Mouse (Mus musculus): Measurements from ENCODE around the gene Gm9844.
"Not testable (repeated sequence)": the region's sequence is repeated elsewhere in the genome, so short reads cannot be mapped to it uniquely, and the experiment has no call there.

Gene Gm9844

DNA sequence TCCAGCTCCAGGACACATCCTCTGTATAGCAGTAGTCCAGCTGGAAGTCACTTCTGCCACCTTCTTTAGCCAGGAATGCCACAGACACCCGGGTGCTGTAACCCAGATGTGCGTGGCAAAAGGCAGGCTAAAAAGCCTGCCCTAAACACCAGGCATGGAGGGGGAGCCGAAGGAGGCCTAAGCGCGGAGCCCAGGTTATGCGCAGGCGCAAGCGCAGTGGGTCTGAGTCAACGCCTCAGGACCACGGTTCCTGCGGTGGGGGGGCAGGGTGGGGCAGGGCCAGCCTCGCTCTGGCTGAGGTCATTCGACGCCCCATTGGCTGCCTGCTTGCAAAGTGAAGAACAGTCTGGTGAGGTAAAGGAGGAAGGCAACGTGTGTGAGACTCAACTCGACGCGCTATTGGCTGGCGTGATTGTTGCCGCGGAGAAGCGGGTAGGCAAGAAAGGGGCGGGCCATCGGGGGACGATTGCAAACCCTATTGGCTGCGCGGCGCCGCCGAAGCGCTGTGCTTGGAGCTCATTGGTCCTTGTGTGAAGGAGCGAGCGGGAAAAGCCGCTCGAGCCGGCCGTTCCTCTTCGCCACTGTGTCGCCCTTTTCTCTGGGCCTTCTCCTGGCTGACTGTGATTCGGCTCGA, 7.6 kb downstream of the Gm9844 start, which contains the start of the genes Lypd4 and Dmrtc2:
Gene Lypd4 (minus strand): TSS at position 410 of the 634 bp plus-strand sequence.
Gene Dmrtc2 (plus strand): TSS at position 526 of the 634 bp plus-strand sequence.
- no peak for DNase-seq

DNA sequence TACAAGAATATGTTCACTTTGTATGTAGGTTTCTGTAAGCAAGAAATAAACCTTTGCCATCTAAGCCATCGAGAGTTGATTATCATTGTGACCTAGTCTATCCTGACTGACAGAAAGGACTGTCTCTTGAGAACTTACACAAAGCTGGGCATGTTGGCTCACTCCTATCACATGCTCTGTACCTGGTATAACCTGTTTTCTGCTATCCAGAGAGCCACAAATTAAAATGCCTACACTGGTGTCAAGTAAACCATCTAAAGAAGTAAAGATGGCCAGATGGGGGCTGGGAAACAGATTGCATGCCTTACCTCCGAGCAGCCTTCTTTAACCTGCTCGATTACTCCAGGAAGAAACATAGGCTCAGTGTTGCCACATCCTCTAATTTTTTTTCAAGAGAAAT, 15.6 kb downstream of the Gm9844 start:
- DNase-seq = no peak

DNA sequence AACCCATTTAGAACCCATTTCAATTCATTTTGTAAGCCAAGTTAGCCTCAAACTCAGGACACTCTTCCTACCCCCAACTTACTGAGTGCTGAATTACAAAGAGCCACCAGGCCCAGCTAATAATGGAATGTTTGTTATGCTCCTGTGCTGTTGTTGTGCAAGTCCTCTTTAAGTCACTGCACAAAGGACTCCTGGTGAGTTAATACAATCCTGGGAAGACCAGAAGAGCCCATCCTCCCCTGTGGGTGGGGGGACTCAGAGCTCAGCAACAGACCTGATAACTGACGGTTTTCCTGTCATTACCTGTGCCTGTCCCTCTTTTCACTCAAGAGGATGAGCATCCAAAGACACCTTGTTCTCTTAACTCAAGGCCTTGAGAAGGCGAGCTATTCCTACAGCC, 17.6 kb downstream of the Gm9844 start:
- no peak for DNase-seq

DNA sequence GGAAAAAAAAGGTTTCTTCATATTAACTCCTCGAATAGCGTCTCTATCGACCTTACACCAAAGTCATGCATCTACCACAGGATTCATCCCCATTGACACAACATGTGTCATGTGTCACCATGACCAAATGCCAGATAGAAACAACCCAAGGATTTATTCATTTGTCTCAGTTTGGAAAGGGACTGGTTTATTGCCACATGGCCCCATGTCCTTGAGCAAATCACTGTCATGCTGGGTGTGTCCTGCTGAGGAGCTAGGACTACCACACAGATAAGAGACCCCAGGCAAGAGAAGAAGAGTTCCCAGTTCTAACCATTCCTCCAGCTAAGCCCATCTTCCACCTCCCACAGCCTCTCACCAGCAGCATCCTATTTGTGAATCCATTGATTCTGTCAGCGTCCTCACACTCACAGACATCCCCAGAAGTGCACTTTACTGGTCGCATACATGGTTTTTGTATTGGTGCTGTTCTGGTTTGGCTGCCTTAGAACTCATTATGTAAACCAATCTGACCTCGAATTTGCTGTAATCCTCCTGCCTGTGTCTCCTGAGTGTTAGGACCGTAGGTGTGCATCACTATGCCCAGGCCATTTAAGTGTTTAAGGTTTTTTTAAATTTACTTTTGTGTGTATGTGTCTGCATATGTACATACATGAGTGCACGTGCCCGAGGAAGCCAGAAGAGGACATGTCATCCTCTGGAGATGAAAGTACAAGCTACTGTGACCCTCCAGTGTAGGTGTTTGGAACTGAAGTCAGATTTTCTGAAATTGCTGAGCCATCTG, 20.6 kb downstream of the Gm9844 start:
- DNase-seq = no peak

DNA sequence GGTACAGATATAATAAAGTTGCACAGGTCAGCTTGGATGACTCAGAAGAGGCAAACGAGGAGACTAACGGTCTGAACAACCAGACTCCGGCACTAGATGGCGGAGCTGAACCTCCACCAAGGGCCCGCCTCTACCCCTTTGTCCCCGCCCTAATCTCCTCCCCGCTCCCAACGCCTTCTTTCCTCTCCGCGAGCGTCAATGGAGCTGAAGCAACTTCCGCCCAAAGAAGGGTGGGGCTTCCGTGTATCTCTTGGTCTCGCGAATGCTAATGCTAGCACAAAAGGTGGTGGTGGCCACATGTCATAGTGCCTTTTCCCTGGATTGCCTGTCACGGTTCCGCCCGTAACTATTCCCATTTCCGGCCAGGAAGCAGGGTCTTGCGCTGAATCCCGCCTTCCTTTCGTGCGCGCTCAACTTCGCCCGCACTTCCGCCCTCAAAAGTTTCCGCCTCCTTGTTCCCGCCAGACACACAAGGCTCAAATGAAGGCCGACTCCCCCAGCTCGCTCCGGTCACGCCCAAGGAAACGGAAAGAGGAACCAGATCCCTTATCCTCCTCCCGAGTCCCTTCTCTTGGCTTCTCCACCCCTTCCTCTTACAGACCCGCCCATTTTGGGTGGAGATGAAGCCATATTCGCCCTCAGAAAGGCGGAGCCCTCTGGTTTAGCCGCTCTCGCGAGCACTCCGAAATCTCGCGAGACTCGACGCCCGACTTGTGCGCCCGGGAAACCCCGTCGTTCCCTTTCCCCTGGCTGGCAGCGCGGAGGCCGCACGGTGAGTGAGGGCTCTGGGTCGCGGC, 22.1 kb downstream of the Gm9844 start, which contains the start of gene Rps19:
Gene Rps19 (plus strand): TSS at position 476 of the 797 bp plus-strand sequence.
- DNase-seq = peak; percentile 96

DNA sequence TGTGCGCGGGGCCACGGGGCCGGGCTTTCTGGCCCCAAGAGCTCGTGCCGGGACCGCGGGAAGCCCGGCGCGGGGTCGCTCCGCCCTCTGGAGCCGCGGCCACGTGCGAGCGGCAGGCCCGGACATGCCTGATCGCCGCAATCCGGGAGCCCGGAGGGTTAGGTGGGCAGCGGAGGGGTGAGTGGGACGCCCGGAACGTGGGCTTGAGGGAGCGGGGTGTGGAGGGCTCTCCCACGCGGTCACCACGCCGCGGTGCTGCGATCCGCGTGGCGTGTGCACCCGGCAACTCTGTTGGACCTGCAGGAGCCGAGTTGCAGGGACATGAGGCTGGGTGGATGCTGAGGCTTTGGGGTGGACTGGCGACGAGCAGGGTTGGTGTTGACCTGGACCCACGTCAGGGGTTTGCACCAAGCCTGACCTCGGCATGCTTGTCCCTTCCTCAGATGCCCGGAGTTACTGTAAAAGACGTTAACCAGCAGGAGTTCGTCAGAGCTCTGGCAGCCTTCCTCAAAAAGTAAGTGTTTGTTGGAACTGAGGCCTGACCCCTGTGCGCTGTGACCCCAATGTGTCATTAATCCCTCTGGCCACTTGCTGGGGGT, 22.8 kb downstream of the Gm9844 start:
- no peak for DNase-seq

DNA sequence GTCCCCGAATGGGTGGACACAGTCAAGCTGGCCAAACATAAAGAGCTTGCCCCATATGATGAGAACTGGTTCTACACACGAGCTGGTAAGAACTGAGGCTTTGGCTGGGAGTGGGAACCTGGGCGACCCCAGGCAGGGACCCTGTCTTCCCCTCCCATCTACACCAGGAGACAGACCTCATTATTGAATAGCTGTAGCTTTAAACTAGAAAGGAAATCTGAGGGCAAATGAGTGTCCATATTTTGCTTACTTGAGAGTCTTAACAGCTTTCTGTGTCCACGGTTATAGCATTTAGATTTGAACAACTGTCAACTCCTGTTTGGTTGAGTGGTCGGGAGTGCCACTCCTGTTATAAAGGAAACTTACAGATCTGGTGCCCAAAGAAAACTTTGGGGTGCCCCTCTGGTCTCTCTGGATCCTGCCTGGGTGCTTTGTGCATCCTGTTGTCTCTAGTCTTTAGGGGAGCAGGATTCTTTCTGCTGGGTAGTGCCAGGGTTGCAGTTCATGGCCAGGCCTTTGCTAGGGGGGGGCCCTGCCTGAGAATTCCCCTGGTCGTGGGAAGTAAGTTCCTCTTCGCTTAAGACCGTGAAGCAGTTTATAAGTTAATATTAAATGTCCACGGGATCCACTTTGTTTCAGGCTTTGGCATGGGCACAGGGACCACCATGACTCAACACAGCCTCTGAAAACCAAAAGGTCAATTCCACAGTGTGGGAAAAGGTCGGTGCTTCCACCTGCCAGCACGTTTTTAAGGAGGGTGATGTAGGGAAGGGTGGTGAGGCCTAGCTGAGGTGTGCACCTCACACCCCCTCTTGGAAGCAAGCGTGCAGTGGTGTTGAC, 23.7 kb downstream of the Gm9844 start:
- no peak for DNase-seq

DNA sequence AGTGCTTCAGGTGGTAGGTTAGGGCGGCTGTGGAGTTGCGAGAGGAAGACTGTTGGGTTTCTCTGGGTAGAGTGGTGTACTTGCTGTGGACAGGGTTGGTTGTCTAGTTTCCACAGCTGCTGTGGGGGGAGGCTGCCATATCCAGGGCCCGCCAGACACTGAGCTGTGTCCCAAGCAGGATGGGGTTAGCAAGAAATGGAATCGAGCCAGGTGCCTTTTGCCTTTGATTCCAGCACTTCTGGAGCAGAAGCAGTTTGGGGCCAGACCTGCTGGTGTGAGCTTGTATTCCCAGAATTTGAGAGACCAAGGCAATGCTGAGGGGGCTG, 24.3 kb downstream of the Gm9844 start:
- DNase-seq = no peak

DNA sequence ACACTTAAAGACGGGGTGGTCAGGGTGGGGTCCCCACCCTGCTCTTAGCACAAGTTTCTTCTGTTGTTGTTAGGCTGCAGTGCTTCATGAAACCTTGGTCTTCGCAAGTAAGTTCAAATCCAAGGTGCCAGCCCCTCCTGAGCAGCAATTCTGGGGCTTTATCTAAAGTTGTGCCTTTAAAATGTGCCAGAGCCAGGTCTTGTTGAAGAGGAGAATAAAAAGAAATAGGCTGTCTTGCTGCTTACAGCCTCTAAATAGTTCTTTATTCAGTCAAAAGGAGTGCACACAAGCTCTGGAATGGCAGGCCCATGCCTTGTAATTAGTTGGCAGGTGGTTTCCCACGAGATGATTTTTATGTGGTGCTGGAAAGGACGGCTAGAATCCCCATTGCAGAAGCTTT, 25.1 kb downstream of the Gm9844 start:
- no peak for DNase-seq

DNA sequence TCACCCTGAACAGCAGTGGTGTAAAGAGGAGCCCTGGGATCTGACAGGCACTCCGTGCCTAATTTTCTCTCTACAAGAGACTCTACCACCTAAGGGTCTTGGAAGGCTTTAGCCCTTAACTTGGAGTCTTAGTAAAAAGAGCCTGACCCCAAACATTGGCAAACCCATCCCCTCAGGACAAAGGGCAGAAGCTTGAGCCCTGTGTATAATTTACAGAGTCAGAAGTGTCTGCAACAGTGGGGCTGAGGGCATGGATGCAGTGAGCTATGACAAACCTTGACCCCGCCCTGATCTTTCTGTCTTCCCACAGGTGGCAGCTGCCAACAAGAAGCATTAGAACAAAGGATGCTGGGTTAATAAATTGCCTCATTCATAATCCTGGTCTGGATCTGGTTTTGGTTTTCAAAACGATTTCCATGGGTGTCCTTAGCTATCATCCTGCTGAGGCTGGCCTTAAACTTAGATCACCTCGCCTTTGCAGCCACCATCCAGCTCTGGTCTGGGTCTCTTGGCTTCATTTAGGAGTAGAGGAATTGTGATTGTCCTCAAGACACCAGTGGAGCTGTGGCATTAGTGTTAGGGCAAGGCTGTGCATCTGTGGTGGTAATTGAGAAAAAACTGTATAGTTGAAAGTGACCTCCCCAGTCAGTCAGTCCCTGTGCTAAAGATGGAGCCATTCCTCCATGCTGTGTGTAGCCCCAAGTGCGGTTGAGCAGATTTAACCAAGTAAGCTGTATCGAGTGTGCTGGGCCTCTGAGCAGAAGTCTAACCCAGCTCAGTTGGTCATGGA, 27.6 kb downstream of the Gm9844 start:
- no peak for DNase-seq

DNA sequence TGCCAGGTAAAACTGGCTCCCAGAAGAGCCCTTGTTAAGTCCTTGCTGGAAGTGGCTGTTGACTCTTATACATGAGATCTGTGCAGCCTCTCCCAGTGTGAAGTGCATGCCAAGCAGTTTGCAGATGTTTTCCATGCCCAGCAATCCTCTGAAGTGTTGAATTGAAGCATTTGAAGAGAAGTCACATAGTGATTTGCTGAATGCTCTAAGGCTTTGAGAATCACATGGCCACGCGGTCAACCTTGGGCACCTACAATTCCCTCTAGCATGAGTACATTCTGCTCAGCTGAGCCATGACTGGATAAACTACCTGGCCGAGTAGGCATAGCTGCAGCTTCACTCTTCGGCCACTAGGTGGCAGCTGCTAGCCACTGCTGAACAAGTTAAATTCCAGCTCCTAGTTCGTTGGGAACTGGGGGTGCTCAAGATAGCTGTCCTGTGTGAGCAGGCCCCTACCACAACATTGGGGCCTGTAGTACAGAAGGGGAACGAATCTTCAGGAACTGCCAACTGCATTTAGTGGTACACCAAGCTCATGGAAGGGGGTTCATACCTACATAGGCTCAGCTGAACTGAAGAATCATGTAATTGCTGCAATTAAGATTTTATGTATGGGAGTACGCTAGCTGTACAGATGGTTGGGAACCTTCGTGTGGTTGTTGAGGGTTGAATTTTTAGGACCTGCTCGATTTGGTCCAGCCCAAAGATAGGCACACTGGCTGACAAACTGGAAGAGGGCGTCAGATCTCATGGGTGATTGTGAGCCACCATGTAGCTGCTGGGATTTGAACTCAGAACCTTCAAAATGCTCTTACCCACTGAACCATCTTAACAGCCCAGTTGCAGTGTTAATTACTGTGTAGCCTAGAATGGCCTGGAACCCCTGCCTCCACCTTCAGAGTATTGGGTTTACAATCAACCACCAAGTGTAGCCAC, 28.5 kb downstream of the Gm9844 start:
- DNase-seq = peak; percentile 78

DNA sequence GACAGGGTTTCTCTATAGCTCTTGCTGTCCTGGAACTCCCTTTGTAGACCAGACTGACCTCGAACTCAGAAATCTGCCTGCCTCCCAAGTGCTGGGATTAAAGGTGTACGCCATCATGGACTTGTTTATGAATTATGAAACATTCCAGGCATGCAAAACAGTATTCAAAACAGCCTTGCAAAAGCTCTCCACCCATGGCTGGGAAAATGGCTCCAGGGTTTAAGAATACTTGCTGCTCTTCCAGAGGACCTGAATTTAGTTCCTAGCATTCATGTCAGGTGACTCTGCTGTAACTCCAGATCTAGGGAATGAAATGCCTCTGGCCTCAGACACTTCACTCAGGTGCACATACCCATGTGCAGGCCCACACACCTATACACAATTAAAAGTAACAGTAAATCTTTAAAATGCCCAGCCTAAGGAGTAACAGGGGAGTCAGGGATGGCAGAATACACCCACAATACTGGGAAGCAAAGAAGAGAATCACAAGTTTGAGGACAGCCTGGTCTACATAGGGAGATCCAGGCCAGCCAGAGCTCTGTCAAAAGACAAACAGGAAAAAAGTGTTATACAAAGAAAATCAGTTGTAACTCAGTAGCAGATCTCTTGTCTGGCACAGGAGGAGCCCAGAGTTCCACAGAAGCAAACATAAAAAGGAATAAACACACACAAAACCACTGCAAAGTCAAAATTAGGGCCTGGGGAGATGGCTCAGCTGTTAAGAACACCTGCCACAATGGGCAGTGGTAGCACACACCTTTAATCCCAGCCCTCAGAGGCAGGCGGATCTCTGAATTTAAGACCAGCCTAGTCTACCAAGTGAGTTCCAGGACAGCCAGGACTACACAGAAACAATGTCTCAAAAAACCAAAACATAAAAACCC, 29.5 kb downstream of the Gm9844 start:
- no peak for DNase-seq

DNA sequence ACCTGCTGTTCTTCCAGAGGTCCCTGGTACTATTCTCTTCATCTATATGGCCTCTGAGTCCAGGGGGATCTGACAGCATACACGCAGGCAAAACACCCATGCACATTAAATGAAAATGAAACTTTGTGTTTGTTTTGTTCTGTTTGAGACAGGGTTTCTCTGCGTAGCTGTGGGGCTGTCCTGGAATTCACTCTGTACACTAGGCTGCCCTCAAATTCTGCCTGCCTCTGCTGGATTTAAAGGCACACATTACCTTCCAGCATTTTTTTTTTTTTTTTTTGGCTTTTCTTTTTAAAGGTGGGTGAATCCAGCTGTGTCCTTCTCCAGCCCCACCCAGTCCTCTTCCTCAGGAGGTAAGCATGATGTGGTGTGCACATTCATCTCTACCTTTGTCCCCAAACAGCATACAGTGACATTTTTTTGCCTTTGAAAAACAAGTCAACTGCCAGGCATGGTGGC, 30.1 kb downstream of the Gm9844 start:
- DNase-seq = no peak

DNA sequence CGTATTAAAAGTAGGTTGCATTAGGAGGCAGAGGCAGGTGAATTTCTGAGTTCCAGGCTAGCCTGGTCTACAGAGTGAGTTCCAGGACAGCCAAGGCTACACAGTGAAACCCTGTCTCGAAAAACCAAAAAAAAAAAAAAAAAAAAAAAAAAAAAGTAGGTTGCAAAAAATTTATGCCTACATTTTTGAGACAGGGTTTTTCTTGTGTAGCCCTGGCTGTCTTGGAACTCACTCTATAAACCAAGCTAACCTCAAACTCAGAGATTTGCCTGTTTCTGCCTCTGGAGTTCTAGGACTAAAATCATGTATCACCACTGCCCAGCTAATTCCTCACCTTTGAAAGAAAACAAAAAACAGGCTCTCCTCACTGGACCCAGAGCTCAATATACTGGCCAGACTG, 33.7 kb downstream of the Gm9844 start:
- DNase-seq = not testable (repeated sequence)

DNA sequence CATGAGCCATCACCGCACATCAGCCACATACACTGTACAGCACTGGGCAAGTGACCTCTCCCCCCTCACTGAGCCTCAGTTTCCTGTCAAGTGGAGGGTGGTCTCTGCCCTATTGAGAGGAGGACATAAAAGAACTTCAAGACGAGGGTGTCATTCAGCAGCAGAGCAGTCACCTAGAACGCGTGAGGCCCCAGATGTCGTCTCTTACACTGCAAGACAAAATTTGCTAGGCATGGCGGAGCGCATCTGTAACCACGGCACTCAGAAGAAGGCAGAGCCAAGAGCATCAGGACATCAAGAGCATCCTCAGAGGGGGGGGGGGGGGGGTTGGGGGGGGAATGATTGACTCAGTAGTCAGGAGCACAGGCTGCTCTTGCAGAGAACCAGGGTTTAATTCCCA, 34.3 kb downstream of the Gm9844 start:
- no peak for DNase-seq

DNA sequence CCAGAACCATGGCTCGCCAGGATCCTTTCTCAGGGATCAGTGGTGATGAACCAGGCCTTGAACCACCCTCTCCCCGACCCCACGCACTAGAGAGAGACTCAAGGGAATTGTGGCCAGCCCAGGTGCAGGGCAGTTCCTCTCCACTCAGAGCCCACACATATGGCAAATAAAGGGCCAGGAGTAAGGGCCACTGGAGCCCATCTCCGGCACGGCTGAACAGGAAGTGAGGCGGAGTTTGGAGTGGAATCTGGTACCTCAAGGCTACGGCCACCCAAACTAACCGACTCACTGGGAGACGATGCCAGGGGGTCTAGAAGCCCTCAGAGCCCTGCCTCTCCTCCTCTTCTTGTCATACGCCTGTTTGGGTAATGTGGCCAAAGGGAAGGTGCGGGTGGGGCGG, 35.2 kb downstream of the Gm9844 start, which contains the start of gene Cd79a:
Gene Cd79a (plus strand): TSS at position 158 of the 400 bp plus-strand sequence.
- DNase-seq = no peak

DNA sequence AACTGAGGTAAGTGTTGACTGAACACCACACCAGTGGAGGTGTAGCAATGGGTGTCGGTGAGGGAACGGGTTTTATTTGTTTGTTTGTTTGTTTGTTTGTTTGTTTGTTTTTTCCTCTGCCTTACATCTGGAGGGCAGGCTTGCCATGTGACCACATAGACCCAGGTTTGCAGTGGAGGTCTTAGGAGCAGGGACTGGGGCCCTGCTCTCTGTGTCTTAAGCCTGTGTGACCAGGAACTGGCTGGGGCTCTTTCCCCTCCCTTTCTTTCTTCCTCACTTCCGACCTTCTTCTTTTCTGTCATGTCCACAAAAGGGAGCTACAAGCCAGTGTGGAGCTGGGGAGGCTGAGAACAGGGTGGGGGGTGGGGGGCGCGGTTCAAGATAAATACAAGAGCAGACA, 35.9 kb downstream of the Gm9844 start:
- no peak for DNase-seq

DNA sequence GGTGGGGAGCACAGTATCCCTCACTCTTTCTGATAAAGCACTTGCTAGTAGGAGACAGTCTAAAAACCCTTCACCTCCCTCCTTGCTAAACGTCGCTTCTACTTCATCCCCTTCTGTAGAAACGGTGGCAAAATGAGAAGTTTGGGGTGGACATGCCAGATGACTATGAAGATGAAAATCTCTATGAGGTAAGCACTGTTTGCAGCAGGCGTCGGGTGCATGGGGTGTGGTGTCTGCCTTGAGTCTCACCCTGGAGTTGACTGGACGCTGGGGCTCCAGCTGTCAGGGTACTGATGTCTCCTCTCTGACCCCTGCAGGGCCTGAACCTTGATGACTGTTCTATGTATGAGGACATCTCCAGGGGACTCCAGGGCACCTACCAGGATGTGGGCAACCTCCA, 39.1 kb downstream of the Gm9844 start:
- DNase-seq = no peak

DNA sequence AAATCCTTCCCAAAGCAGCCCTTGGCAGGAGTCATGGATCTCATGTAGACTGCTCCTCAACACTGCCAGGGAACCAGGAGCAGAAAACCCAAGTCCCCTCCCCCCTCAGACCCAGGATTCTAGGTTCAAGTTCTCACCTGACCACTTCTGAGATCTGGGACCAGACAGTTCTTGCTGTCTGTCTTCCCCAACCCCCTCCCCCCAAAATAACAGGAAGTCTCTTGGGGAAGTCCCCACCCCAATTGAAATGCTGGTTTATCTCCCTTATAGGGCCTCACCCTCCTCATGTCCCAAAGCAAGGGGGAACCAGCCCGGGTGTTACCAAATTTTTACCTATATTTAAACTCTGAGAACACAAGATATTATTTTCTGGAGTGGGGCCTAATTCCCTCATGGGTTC, 39.8 kb downstream of the Gm9844 start:
- DNase-seq = peak; percentile 41
